Mouse (Mus musculus) neural tube, embryonic 10.5 days (tissue): ENCODE data around the gene S100a16.

Experiments used
- DNase-seq: peaks from one replicate; pipeline ENCODE4 v3.0.0-alpha.2; 2017; ENCODE audit warnings: low spot score; ENCODE audit errors: extremely low spot score

The S100a16 gene

GRCm38 (mm10) chr3:90517711-90518110 lies 19.3 kb upstream of the S100a16 start:
- no peak for DNase-seq

- DNase-seq, result no peak
Observed at GRCm38 (mm10) chr3:90525421-90525820, 11.6 kb upstream of the S100a16 start.

GRCm38 (mm10) chr3:90526076-90526475 lies 11.0 kb upstream of the S100a16 start:
- DNase-seq, result no peak

GRCm38 (mm10) chr3:90526580-90526979 lies 10.5 kb upstream of the S100a16 start, which contains the start of gene S100a14:
Gene S100a14, plus strand, starts transcription at chr3:90526856.
- no peak for DNase-seq

GRCm38 (mm10) chr3:90527291-90527873 lies 9.7 kb upstream of the S100a16 start:
- DNase-seq, result no peak

GRCm38 (mm10) chr3:90531713-90532112 lies 5.3 kb upstream of the S100a16 start:
- no peak for DNase-seq

- no peak for DNase-seq
Observed at GRCm38 (mm10) chr3:90535446-90535845, 1.6 kb upstream of the S100a16 start.

- DNase-seq, result no peak
Observed at GRCm38 (mm10) chr3:90537905-90538296, 847 bp downstream of the S100a16 start.

- DNase-seq, result peak; percentile 18
Observed at GRCm38 (mm10) chr3:90540904-90541303, 3.9 kb downstream of the S100a16 start.

GRCm38 (mm10) chr3:90549676-90550420 lies 12.8 kb downstream of the S100a16 start:
- DNase-seq, result no peak

- no peak for DNase-seq
Observed at GRCm38 (mm10) chr3:90550421-90550790, 13.4 kb downstream of the S100a16 start.

GRCm38 (mm10) chr3:90552231-90552630 lies 15.2 kb downstream of the S100a16 start:
- DNase-seq, result no peak

GRCm38 (mm10) chr3:90555954-90556353 lies 18.9 kb downstream of the S100a16 start:
- no peak for DNase-seq

- DNase-seq, result no peak
Observed at GRCm38 (mm10) chr3:90560008-90560628, 23.1 kb downstream of the S100a16 start, which contains the start of gene S100a3. Gene S100a3, plus strand, starts transcription at chr3:90560578.

- no peak for DNase-seq
Observed at GRCm38 (mm10) chr3:90574691-90575090, 37.6 kb downstream of the S100a16 start.

- DNase-seq, result no peak
Observed at GRCm38 (mm10) chr3:90575320-90575719, 38.3 kb downstream of the S100a16 start.

- DNase-seq, result no peak
Observed at GRCm38 (mm10) chr3:90576351-90577001, 39.4 kb downstream of the S100a16 start.

GRCm38 (mm10) chr3:90579433-90579832 lies 42.4 kb downstream of the S100a16 start:
- DNase-seq, result no peak

- DNase-seq, result no peak
Observed at GRCm38 (mm10) chr3:90581141-90581540, 44.1 kb downstream of the S100a16 start.

- no peak for DNase-seq
Observed at GRCm38 (mm10) chr3:90582156-90582555, 45.1 kb downstream of the S100a16 start.

- DNase-seq, result no peak
Observed at GRCm38 (mm10) chr3:90582556-90582955, 45.5 kb downstream of the S100a16 start.

GRCm38 (mm10) chr3:90583893-90584292 lies 46.8 kb downstream of the S100a16 start:
- DNase-seq, result no peak
